Mouse (Mus musculus) CD4-positive naive resting alpha-beta T cell, adult 76 days (primary cell): ENCODE results near the gene Olfr143. TPM values are rescaled to one million over a fixed set of nuclear protein-coding genes. Genes with fewer than 3 reads are reported as not detected.

Source experiments
- total RNA-seq: library from RNA; stranded (reverse); gene quantifications from one replicate; pipeline ENCODE4 v1.2.4, GENCODE M21; 2023

The Olfr143 gene
- total RNA-seq, result not detected

GRCm38 (mm10) chr9:38252474-38252873 lies at the start of gene Olfr143:
TSS of gene Olfr143 (plus strand) at chr9:38252774.

GRCm38 (mm10) chr9:38208065-38208464 lies 44.5 kb upstream of the Olfr143 start, which contains the start of gene Olfr893:
TSS of gene Olfr893 (plus strand) at chr9:38208365.

GRCm38 (mm10) chr9:38217755-38218154 lies 34.8 kb upstream of the Olfr143 start, which contains the start of gene Olfr894:
TSS of gene Olfr894 (plus strand) at chr9:38218055.

GRCm38 (mm10) chr9:38267551-38267950 lies 15.0 kb downstream of the Olfr143 start, which contains the start of gene Olfr895:
TSS of gene Olfr895 (plus strand) at chr9:38267851.

GRCm38 (mm10) chr9:38290807-38291206 lies 38.2 kb downstream of the Olfr143 start, which contains the start of gene Olfr896-ps1:
TSS of gene Olfr896-ps1 (plus strand) at chr9:38291107.

Other genes with a start within 250 kb of the Olfr143 start
- not detected for gene Olfr883, start 227.0 kb upstream of the Olfr143 start, total RNA-seq
- gene Olfr884, start 206.2 kb upstream of the Olfr143 start, total RNA-seq, result not detected
- not detected for gene Olfr885, start 191.5 kb upstream of the Olfr143 start, total RNA-seq
- not detected for gene Olfr887, start 168.7 kb upstream of the Olfr143 start, total RNA-seq
- not detected for gene Olfr888, start 144.6 kb upstream of the Olfr143 start, total RNA-seq
- gene Olfr889, start 137.6 kb upstream of the Olfr143 start, total RNA-seq, result not detected
- gene Olfr890, start 110.3 kb upstream of the Olfr143 start, total RNA-seq, result not detected
- not detected for gene Olfr891, start 72.0 kb upstream of the Olfr143 start, total RNA-seq
- gene Olfr893, start 44.4 kb upstream of the Olfr143 start, total RNA-seq, result not detected
- not detected for gene Olfr894, start 34.7 kb upstream of the Olfr143 start, total RNA-seq
- gene Olfr895, start 15.1 kb downstream of the Olfr143 start, total RNA-seq, result not detected
- gene Olfr896-ps1, start 38.3 kb downstream of the Olfr143 start, total RNA-seq, result not detected
- gene Olfr25, start 76.3 kb downstream of the Olfr143 start, total RNA-seq, result not detected
- not detected for gene Olfr898, start 95.6 kb downstream of the Olfr143 start, total RNA-seq
- not detected for gene Olfr250, start 114.1 kb downstream of the Olfr143 start, total RNA-seq
- not detected for gene Olfr251, start 124.3 kb downstream of the Olfr143 start, total RNA-seq
- not detected for gene Olfr147, start 148.9 kb downstream of the Olfr143 start, total RNA-seq
- gene Olfr901, start 176.7 kb downstream of the Olfr143 start, total RNA-seq, result not detected
- not detected for gene Olfr902, start 194.9 kb downstream of the Olfr143 start, total RNA-seq
- not detected for gene Olfr904, start 210.4 kb downstream of the Olfr143 start, total RNA-seq
- not detected for gene Olfr905, start 218.3 kb downstream of the Olfr143 start, total RNA-seq
- gene Olfr906, start 234.3 kb downstream of the Olfr143 start, total RNA-seq, result not detected
- not detected for gene Olfr907, start 243.0 kb downstream of the Olfr143 start, total RNA-seq